Mouse (Mus musculus) limb, embryonic 13.5 days (tissue): Measurements from ENCODE around the gene Agbl5. TPM values are rescaled to one million over a fixed set of nuclear protein-coding genes. Genes with fewer than 3 reads are reported as not detected.

ENCODE experiments used
- ATAC-seq: fragments of 200-750 bp; cut with Nextera tagmentation; 2 replicates; pipeline ENCODE4 v1.8.0; 2017; ENCODE audit warnings: low read depth, moderate number of reproducible peaks, moderate TSS enrichment; ENCODE audit not compliant: low FRiP score
- H3K27ac ChIP-seq: fragments of 300-500 bp; sonication (generic); 2 replicates; pipeline ENCODE4 v1.5.1; 2015; ENCODE audit warnings: inconsistent platforms, mild to moderate bottlenecking, moderate library complexity
- H3K27me3 ChIP-seq: fragments of 300-500 bp; sonication (generic); 2 replicates; pipeline ENCODE4 v1.6.1; 2015; ENCODE audit warnings: mild to moderate bottlenecking, inconsistent platforms
- H3K36me3 ChIP-seq: fragments of 300-500 bp; sonication (generic); 2 replicates; pipeline ENCODE4 v1.6.1; 2015; ENCODE audit warnings: inconsistent platforms, mild to moderate bottlenecking, moderate library complexity
- H3K4me1 ChIP-seq: fragments of 300-500 bp; sonication (generic); 2 replicates; pipeline ENCODE4 v1.6.1; 2015; ENCODE audit warnings: inconsistent platforms
- H3K4me2 ChIP-seq: fragments of 300-500 bp; sonication (generic); replicated peaks from 2 replicates; pipeline ENCODE4 v1.6.1; 2015; ENCODE audit warnings: inconsistent platforms, mild to moderate bottlenecking, moderate library complexity
- H3K4me3 ChIP-seq: fragments of 300-500 bp; sonication (generic); 2 replicates; pipeline ENCODE4 v1.5.1; 2015; ENCODE audit warnings: moderate library complexity, mild to moderate bottlenecking, inconsistent platforms
- H3K9ac ChIP-seq: fragments of 300-500 bp; sonication (generic); 2 replicates; pipeline ENCODE4 v1.6.1; 2015; ENCODE audit warnings: mild to moderate bottlenecking, inconsistent platforms
- H3K9me3 ChIP-seq: fragments of 300-500 bp; sonication (generic); 2 replicates; pipeline ENCODE4 v1.6.1; 2016; ENCODE audit warnings: inconsistent platforms
- WGBS: fragments of 180-500 bp; shearing (Covaris S2); methylation state at CpG from one replicate; pipeline ENCODE4 v1.1.7; 2015; 5-methylcytosine and 5-hydroxymethylcytosine counted together
- polyA plus RNA-seq: library from polyadenylated mRNA; unstranded; fragments of >200 nt; fragmentation: Nextera tagmentation; extraction: Ambion mirVana; gene quantifications from 2 replicates; pipeline ENCODE4 v1.2.1, GENCODE M21; 2015

The Agbl5 gene
- polyA plus RNA-seq, 1 experiment from 2014 or later = 34.0 TPM

DNA sequence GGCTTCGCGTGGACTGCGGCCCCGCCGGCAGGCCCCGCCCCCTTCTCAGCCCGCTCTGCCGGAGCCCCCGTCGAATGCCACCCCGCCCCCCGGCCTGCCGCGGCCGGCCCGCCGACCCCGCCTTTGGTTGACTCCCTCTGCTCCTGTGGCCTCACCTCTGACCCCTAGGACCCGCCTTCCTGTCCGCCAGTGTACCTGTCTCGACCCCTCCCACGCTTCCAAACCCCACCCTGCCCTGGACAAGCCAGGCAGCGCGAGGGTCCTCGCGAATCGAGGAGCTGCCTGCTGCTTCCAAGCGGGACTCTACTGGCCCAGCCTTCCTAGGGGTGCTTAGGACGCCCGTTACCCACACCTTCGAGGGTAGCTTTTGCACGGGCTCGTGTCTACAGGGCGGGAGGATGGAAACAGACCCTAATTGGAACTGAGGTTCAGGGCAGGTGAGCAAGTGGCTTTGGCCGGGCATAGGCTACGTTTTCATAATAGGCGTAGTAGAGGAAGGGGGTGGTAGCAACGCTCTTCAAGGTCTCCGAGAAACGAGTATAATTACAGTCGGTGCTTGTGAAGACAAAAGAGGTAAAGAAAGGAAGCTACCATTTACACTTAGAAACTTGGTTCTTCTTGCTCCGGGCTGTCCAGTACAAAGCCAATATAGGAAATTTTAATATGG lies 727 bp downstream of the Agbl5 start:
- peak overlapping the region; percentile 73 for H3K4me2 ChIP-seq
- H3K27me3 ChIP-seq = no peaks in the 10 kb centered on the region
- H3K36me3 ChIP-seq = peaks cover 38% of the 10 kb centered on the region
- peak overlapping the region; percentile 89 for H3K9ac ChIP-seq
- peak; percentile 33 for ATAC-seq
- peak overlapping the region; percentile 99 for H3K27ac ChIP-seq
- no peaks in the 10 kb centered on the region for H3K9me3 ChIP-seq
- H3K4me3 ChIP-seq = peak overlapping the region; percentile 73
- peaks cover 19% of the 10 kb centered on the region for H3K4me1 ChIP-seq
- WGBS = 1% methylated on average over 35 of the region's 42 CpGs

GRCm38 (mm10) chr5:30890375-30890774 lies 1.9 kb downstream of the Agbl5 start:
- Histone ChIP-seq H3K4me1 (peaks cover 19% of the 10 kb centered on the region), H3K9ac (peak overlapping the region; percentile 89), H3K27me3 (no peaks in the 10 kb centered on the region), H3K4me3 (peak overlapping the region; percentile 73), H3K9me3 (no peaks in the 10 kb centered on the region), H3K27ac (peak overlapping the region; percentile 99), H3K36me3 (peaks cover 50% of the 10 kb centered on the region), H3K4me2 (peak overlapping the region; percentile 73)
- ATAC-seq = no peak
- 88% methylated on average over 7 of the region's 7 CpGs for WGBS

GRCm38 (mm10) chr5:30901860-30902259 lies 13.4 kb downstream of the Agbl5 start:
- 94% methylated on average over 5 of the region's 5 CpGs for WGBS
- no peak overlapping the region for H3K4me3 ChIP-seq
- no peak for ATAC-seq
- no peak overlapping the region for H3K4me2 ChIP-seq
- H3K9me3 ChIP-seq = no peaks in the 10 kb centered on the region
- peaks cover 75% of the 10 kb centered on the region for H3K36me3 ChIP-seq
- H3K27ac ChIP-seq = no peak overlapping the region
- no peak overlapping the region for H3K9ac ChIP-seq
- no peaks in the 10 kb centered on the region for H3K27me3 ChIP-seq
- peaks cover 27% of the 10 kb centered on the region for H3K4me1 ChIP-seq

DNA sequence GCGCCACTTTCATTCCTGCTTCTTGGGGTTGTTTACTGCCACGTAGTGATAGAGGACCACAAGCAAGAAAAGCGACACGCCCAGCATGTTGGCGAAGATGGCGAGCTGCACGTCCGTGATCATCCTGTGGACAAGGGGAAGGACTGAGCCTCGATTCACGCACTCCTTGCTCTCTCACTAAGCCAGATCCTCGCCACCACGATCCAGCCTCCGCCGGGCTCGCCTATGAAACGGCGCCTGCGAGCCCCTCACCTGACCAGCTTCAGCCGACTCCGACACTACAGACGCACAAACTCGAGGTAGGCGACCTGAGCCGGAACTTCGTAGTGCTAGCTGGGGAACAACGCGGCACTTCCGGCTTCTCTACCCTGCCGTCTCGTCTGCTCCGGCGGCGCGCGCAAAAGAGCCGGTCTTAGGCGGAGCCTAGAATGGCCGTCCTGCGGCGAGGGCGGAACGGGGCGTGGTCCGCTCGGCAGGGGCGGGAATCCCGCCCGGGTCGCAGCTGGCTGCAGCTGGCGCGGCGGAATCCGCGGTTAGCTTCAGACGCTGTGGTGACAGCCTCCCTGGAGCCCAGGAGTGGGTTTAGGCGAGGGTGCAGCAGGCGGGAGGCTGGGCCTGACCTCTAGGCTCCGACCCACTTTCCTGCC lies 19.0 kb downstream of the Agbl5 start, which contains the start of gene Ost4:
TSS of gene Ost4 (minus strand) at position 376 of the 647 bp plus-strand sequence.
- Histone ChIP-seq H3K4me3 (peak within 1 kb of the TSS; percentile 79), H3K27ac (peak within 1 kb of the TSS; percentile 96), H3K9ac (peak within 1 kb of the TSS; percentile 87), H3K4me2 (peak within 1 kb of the TSS; percentile 96), H3K36me3 (peaks cover 37% of the 10 kb centered on the region), H3K9me3 (no peaks in the 10 kb centered on the region), H3K4me1 (peaks cover 70% of the 10 kb centered on the region), H3K27me3 (no peaks in the 10 kb centered on the region)
- under 1% methylated on average over 57 of the region's 58 CpGs for WGBS
- ATAC-seq = peak; percentile 94

- H3K4me3 ChIP-seq = peak overlapping the region; percentile 79
- H3K9ac ChIP-seq = peak overlapping the region; percentile 80
- H3K4me1 ChIP-seq = peaks cover 77% of the 10 kb centered on the region
- WGBS = 16% methylated on average over 13 of the region's 13 CpGs
- H3K27ac ChIP-seq = peak overlapping the region; percentile 96
- H3K4me2 ChIP-seq = peak overlapping the region; percentile 96
- H3K27me3 ChIP-seq = no peaks in the 10 kb centered on the region
- H3K36me3 ChIP-seq = peaks cover 26% of the 10 kb centered on the region
- ATAC-seq = peak; percentile 11; the same call in 1 of the 2 replicates
- H3K9me3 ChIP-seq = no peaks in the 10 kb centered on the region
Observed at GRCm38 (mm10) chr5:30908426-30909299, 20.2 kb downstream of the Agbl5 start.

GRCm38 (mm10) chr5:30909300-30909659 lies 20.8 kb downstream of the Agbl5 start:
- Histone ChIP-seq H3K4me2 (peak overlapping the region; percentile 96), H3K36me3 (peaks cover 20% of the 10 kb centered on the region), H3K27ac (peak overlapping the region; percentile 96), H3K27me3 (no peaks in the 10 kb centered on the region), H3K9me3 (no peaks in the 10 kb centered on the region), H3K4me3 (no peak overlapping the region), H3K9ac (peak overlapping the region; percentile 80; the same call in 1 of the 2 replicates), H3K4me1 (peaks cover 80% of the 10 kb centered on the region)
- WGBS = 20% methylated on average over 7 of the region's 7 CpGs
- no peak for ATAC-seq

- WGBS = 80% methylated on average over 7 of the region's 7 CpGs
- no peak for ATAC-seq
- H3K27ac ChIP-seq = peak overlapping the region; percentile 96
- no peak overlapping the region for H3K4me3 ChIP-seq
- peaks cover 82% of the 10 kb centered on the region for H3K4me1 ChIP-seq
- 0 out of 2 replicates have a peak overlapping the region, but pooled peaks have one; percentile 96 for H3K4me2 ChIP-seq
- H3K9ac ChIP-seq = no peak overlapping the region
- H3K9me3 ChIP-seq = no peaks in the 10 kb centered on the region
- no peaks in the 10 kb centered on the region for H3K27me3 ChIP-seq
- peaks cover 14% of the 10 kb centered on the region for H3K36me3 ChIP-seq
Observed at GRCm38 (mm10) chr5:30909863-30910262, 21.4 kb downstream of the Agbl5 start.

DNA sequence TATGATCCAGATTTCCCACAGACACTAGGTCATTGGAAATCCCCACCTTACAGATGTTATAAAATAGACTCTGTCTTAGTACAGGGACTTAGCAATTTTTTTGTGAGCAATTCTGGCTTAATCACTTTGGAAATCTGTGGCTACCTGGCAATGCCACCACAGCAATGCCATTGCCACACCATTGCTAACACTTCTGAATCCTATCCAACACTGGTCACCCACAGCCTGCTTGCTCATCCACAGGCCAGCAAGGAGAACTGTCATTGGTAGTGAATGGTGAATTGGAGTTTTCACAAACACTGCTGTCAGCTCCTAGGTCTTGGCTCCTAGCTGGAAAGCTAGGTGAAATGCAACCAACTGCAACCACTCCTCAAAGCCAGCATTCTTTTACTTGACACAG lies 22.0 kb downstream of the Agbl5 start:
- ATAC-seq = no peak
- no peak overlapping the region for H3K4me3 ChIP-seq
- H3K4me2 ChIP-seq = peak overlapping the region; percentile 25
- peaks cover 82% of the 10 kb centered on the region for H3K4me1 ChIP-seq
- H3K9me3 ChIP-seq = no peaks in the 10 kb centered on the region
- H3K27ac ChIP-seq = peak overlapping the region; percentile 99
- H3K36me3 ChIP-seq = peaks cover 8% of the 10 kb centered on the region
- H3K9ac ChIP-seq = 0 out of 2 replicates have a peak overlapping the region, but pooled peaks have one; percentile 15
- H3K27me3 ChIP-seq = no peaks in the 10 kb centered on the region

DNA sequence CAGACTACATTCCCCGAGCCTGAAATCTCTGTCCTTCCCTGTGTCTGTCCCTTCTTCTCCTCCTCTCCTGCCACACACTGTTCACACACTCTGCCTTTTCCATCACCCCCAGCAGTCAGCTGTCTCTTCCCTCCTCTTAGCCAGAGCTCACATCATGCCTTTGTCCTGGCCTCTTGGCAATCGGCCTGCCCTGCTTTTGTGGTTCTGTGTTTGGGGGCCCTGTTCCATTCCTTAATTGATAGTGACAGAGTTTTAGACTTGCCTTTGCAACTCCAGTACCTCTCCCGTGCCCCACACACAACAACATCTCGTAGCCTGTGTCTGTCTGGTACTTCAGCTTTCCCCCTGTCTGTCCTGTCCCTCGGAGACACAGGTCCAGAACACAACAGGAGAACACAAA lies 23.7 kb downstream of the Agbl5 start:
- H3K4me1 ChIP-seq = peaks cover 82% of the 10 kb centered on the region
- ATAC-seq = no peak
- peak overlapping the region; percentile 99 for H3K4me2 ChIP-seq
- no peaks in the 10 kb centered on the region for H3K9me3 ChIP-seq
- no peaks in the 10 kb centered on the region for H3K27me3 ChIP-seq
- H3K27ac ChIP-seq = peak overlapping the region; percentile 99
- H3K36me3 ChIP-seq = peaks cover 6% of the 10 kb centered on the region
- WGBS = 59% methylated on average over 5 of the region's 5 CpGs
- no peak overlapping the region for H3K4me3 ChIP-seq
- H3K9ac ChIP-seq = peak overlapping the region; percentile 31; the same call in 1 of the 2 replicates

DNA sequence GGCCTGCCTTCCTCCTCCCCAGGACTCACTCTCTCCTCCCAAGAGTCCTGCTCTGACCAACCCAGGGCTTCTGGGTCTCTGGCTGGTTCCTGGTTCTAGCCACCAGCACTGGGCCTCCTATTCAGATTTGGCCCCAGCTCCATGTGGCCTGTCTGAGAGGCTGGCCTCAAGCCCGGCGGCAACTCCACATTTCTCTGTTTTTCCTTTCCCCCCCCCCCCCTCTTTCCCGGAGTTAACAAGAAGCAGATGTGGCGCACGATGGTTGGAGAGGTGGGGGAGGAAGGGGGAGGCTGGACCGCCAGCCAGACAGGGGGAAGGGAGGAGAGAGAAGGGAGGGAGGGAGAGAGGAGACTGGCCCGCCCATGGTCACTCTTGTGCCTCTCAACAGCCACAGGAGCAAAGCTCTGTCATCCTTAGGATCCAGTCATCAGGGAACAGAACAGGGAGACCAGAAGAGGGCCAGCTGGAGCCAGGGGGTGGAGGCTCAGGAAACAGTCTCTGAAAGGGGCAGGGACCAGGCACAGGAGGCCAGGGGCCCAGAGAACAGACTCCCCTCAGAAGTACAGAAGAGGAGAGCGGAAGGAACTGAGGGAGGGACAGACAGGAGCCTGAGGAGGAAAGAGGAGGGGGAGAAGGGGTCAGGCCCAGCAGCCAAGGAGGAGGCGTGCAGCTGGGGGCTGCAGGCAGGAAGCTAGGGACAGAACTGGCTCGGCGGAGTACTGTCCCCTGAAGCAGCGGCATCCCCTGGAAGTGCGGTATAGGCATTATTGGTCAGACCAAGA lies 24.8 kb downstream of the Agbl5 start, which contains the start of gene Emilin1:
TSS of gene Emilin1 (plus strand) at position 343 of the 782 bp plus-strand sequence.
- Histone ChIP-seq H3K9me3 (no peaks in the 10 kb centered on the region), H3K36me3 (peaks cover 17% of the 10 kb centered on the region), H3K27ac (peak within 1 kb of the TSS; percentile 99), H3K27me3 (no peaks in the 10 kb centered on the region), H3K4me2 (peak within 1 kb of the TSS; percentile 99), H3K9ac (peak within 1 kb of the TSS; percentile 89), H3K4me1 (peaks cover 89% of the 10 kb centered on the region), H3K4me3 (peak within 1 kb of the TSS; percentile 65)
- ATAC-seq = peak; percentile 82
- 2% methylated on average over 12 of the region's 13 CpGs for WGBS

DNA sequence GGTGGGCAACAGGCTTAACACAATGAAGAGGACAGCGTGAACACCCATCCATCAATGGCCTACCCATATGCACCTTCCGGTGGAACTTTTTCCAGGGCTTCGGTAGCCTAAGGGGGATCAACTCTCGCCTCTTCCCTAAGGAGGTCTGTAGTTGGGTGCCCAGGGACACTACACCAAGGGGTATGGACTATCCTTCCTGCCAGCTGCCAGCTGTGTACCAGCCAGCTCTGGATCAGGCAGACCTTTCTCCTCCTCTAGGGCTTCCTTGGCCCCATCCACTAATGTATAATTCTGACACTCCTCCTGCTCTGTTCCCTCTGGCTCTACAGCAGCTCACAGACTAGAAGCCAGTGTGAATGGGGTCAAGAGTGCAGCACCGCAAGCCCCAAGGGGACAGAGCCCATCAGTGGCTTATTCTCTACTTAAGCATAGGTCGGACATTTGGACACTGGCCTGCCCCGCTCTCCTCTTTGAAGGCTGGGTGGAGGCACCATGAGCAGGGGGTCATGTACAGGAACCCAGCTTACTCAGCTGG lies 25.7 kb downstream of the Agbl5 start:
- WGBS = 20% methylated on average over 7 of the region's 7 CpGs
- Histone ChIP-seq H3K27me3 (no peaks in the 10 kb centered on the region), H3K4me1 (peaks cover 89% of the 10 kb centered on the region), H3K36me3 (peaks cover 26% of the 10 kb centered on the region), H3K9ac (peak overlapping the region; percentile 89), H3K27ac (peak overlapping the region; percentile 99), H3K4me2 (peak overlapping the region; percentile 99), H3K4me3 (peak overlapping the region; percentile 65), H3K9me3 (no peaks in the 10 kb centered on the region)
- no peak for ATAC-seq
